Mouse (Mus musculus) CD4-positive naive resting alpha-beta T cell, adult 57 days (primary cell): ENCODE measurements around the gene Wfdc5. TPM values are rescaled to one million over a fixed set of nuclear protein-coding genes. Genes with fewer than 3 reads are reported as not detected.

ENCODE experiments used
- total RNA-seq: library from RNA; stranded (reverse); gene quantifications from one replicate; pipeline ENCODE4 v1.2.4, GENCODE M21; 2023

Gene Wfdc5
- total RNA-seq: not detected

DNA sequence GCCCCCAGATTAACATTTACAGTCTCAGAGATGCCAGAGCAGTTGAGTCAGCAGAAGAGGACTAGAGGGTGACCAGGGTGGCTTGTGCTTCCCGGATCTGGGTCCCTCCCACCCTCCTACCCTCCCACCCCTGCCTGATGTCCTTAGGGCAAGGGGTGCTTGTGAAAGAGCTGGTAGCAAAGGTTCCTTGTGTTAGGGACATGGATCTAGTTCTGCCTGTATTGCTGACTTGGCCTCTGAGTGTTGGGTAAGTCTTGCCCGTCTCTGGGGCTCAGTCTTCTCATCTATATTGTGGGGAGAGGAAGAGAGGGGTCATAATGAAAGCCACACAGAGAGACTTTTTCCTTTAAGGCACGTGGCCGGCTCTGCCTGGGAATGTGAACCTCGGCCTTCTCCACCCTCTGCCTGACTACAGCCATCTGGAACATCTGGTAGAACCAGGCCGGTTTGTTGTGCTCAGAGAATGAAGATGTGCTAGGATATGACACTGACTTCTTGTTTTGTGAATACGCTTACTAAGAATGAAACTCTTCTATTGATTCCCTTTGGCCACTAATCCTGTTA, at the start of gene Wfdc5:
Gene Wfdc5 (minus strand): TSS at position 51 of the 564 bp plus-strand sequence.

DNA sequence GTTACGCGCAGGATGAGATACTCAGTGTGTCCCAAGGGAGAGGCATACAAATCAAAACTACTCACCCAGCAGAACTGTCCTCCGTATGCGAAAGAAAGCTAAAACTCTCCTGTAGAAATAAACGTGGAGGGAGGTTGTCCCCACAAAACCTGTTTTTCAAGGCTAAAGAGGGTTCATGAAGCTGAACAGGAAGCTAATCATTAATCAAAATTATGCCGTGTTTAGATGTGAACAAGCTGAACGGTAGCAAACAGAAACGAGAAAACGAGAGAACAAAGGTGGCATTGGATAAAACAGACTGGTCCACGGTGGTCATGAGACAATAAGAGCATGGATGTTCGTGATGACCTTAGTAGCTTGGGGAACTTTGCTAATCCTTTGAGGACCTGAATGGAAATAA, 39.0 kb upstream of the Wfdc5 start, which contains the start of gene Wfdc15b:
Gene Wfdc15b (minus strand): TSS at position 139 of the 400 bp plus-strand sequence.

DNA sequence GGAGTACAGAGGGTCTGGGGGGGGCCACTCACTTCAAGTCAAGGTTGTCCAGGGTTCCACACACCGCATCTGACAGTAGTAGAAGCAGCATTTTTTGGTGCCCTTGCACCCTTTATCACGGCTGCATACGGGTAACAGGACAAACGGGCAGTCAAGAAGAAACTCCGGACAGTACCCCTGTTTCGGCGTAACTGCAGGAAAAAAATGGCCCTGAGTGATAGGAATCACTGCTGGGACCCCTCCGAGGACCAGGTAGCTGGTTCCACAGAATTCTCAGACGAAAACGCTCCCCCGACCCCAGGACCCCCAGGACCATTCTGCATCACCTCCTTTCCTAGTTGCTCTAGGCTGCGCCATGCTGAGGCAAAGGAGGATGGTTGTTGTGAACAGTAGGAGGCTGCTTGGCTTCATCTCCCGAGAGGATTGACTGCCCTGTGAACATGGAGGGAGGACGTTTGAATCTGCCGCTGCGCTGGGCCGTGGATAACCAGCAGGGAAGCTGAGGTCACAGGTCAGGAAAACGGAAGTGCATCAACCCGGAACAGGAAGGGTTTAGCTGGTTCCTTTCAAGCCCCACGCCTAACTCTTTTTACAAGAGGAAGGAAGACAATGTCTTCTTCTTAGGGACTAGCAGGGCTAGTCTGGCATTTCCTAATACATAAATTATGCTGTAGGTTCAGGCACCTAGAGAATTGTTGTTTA, 17.2 kb upstream of the Wfdc5 start, which contains the start of gene Wfdc15a:
Gene Wfdc15a (minus strand): TSS at position 505 of the 702 bp plus-strand sequence.

DNA sequence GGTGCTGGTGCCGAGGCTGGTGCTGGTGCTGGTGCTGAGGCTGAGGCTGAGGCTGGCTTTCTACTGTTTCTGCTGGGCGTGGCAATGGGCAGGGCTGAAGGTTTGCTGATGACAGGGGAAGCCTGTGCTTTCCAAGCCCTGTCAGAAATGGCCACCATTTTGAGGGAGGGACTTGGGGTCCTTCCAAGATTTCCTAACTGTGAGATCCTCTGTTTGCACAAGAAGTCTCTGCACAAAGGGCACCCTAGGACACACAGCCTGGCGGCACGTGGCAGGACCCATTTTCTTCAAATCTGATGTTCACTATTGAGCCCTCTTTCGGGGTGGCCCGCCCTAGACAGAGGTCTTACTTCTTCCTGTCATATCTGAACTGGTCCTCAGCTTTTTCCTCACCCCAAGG, 8.0 kb upstream of the Wfdc5 start, which contains the start of gene Wfdc12:
Gene Wfdc12 (minus strand): TSS at position 33 of the 400 bp plus-strand sequence.

DNA sequence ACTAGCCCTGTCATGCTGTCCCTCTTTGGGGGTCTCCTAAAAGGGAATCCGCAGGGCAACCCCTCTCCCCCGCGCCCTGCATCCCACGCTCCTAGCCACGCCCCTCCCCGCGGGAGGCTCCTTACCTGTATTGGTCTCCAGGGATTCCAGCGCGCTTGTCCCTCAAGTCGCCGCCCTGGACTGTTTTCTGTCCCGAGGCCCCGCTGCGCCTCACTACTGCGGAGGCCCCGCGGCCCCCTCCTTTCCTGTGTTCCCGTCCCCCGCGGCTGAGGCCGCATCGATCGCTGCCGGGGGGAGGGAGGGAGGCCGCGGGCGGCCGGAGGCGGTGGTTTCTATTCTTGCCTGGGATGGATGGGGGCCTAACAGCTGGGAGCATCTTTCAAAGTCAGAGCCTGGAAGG, 11.6 kb downstream of the Wfdc5 start, which contains the start of gene Kcns1:
Gene Kcns1 (minus strand): TSS at position 212 of the 400 bp plus-strand sequence.

Other genes starting within 250 kb of the Wfdc5 start
- 122 TPM for gene Ywhab, start 187.8 kb downstream of the Wfdc5 start, total RNA-seq
- 5.7 TPM for gene Pabpc1l, start 157.3 kb downstream of the Wfdc5 start, total RNA-seq
- 319 TPM for gene Stk4, start 112.4 kb downstream of the Wfdc5 start, total RNA-seq
- gene Tomm34, start 111.6 kb downstream of the Wfdc5 start, total RNA-seq: 79.3 TPM
- gene Kcns1, start 11.6 kb downstream of the Wfdc5 start, total RNA-seq: not detected
- not detected for gene Wfdc12, start 7.9 kb upstream of the Wfdc5 start, total RNA-seq
- not detected for gene Wfdc15a, start 17.4 kb upstream of the Wfdc5 start, total RNA-seq
- not detected for gene Wfdc15b, start 38.9 kb upstream of the Wfdc5 start, total RNA-seq
- gene Svs2, start 55.7 kb upstream of the Wfdc5 start, total RNA-seq: not detected
- not detected for gene Svs3b, start 73.9 kb upstream of the Wfdc5 start, total RNA-seq
- gene Svs4, start 95.7 kb upstream of the Wfdc5 start, total RNA-seq: not detected
- gene Svs3a, start 106.5 kb upstream of the Wfdc5 start, total RNA-seq: not detected
- gene Svs6, start 134.0 kb upstream of the Wfdc5 start, total RNA-seq: not detected
- not detected for gene Svs5, start 150.0 kb upstream of the Wfdc5 start, total RNA-seq
- 15.5 TPM for gene Slpi, start 206.4 kb upstream of the Wfdc5 start, total RNA-seq
- not detected for gene Rbpjl, start 220.4 kb upstream of the Wfdc5 start, total RNA-seq
- gene Matn4, start 222.4 kb upstream of the Wfdc5 start, total RNA-seq: 0.65 TPM